Mouse (Mus musculus): Measurements from ENCODE around the gene Bckdha. TPM values are rescaled to one million over a fixed set of nuclear protein-coding genes. Genes with fewer than 3 reads are reported as not detected.

The Bckdha gene
- total and polyA plus RNA-seq, 2 experiments from 2014 or later, result 55.9 to 57.1 TPM

- peak; percentile 91 for TF ChIP-seq CTCF (IDR thresholded peaks at IDR 0.05; ENCODE audit: low read depth)
- H3K4me3 ChIP-seq (ENCODE audit: low read depth, low read length), result no peak overlapping the region
- H3K27me3 ChIP-seq (ENCODE audit: insufficient read depth, low read length), result no peaks in the 10 kb centered on the region
- H3K4me1 ChIP-seq (ENCODE audit: insufficient read depth), result no peaks in the 10 kb centered on the region
- ATAC-seq (peak; percentile 43), DNase-seq (peak; percentile 86)
- H3K4me2 ChIP-seq (ENCODE audit: low read depth), result no peak overlapping the region
- H3K27ac ChIP-seq (ENCODE audit: low read depth, low read length), result no peak overlapping the region
- no peak overlapping the region for H3K9ac ChIP-seq
- no peaks in the 10 kb centered on the region for H3K36me3 ChIP-seq (ENCODE audit: insufficient read depth)
- H3K9me3 ChIP-seq (ENCODE audit: low read length), result no peaks in the 10 kb centered on the region
- 17% methylated on average over 10 of the region's 10 CpGs for WGBS
Observed at GRCm38 (mm10) chr7:25599663-25600062, 59.1 kb downstream of the Bckdha start.

- Histone ChIP-seq H3K9me3 (ENCODE audit: low read length) (no peaks in the 10 kb centered on the region), H3K4me2 (ENCODE audit: low read depth) (no peak overlapping the region), H3K9ac (no peak overlapping the region), H3K27ac (ENCODE audit: low read depth, low read length) (no peak overlapping the region), H3K36me3 (ENCODE audit: insufficient read depth) (no peaks in the 10 kb centered on the region), H3K27me3 (ENCODE audit: insufficient read depth, low read length) (no peaks in the 10 kb centered on the region), H3K4me1 (ENCODE audit: insufficient read depth) (no peaks in the 10 kb centered on the region), H3K4me3 (ENCODE audit: low read depth, low read length) (no peak overlapping the region)
- 77% methylated on average over 3 of the region's 3 CpGs for WGBS
- DNase-seq (no peak), ATAC-seq (no peak)
- TF ChIP-seq CTCF (IDR thresholded peaks at IDR 0.05; ENCODE audit: low read depth), result no peak
Observed at GRCm38 (mm10) chr7:25593859-25594258, 64.9 kb downstream of the Bckdha start.

GRCm38 (mm10) chr7:25591226-25591625 lies 67.6 kb downstream of the Bckdha start:
- H3K4me1 ChIP-seq (ENCODE audit: insufficient read depth), result no peaks in the 10 kb centered on the region
- no peak for TF ChIP-seq CTCF (IDR thresholded peaks at IDR 0.05; ENCODE audit: low read depth)
- no peak overlapping the region for H3K9ac ChIP-seq
- no peak overlapping the region for H3K4me2 ChIP-seq (ENCODE audit: low read depth)
- WGBS, result 97% methylated on average over 2 of the region's 2 CpGs
- H3K27me3 ChIP-seq (ENCODE audit: insufficient read depth, low read length), result no peaks in the 10 kb centered on the region
- DNase-seq, result no peak
- H3K9me3 ChIP-seq (ENCODE audit: low read length), result no peaks in the 10 kb centered on the region
- H3K36me3 ChIP-seq (ENCODE audit: insufficient read depth), result no peaks in the 10 kb centered on the region
- no peak overlapping the region for H3K27ac ChIP-seq (ENCODE audit: low read depth, low read length)
- no peak for ATAC-seq
- H3K4me3 ChIP-seq (ENCODE audit: low read depth, low read length), result no peak overlapping the region

GRCm38 (mm10) chr7:25585351-25586204 lies 73.2 kb downstream of the Bckdha start:
- WGBS, result 82% methylated on average over 9 of the region's 9 CpGs

GRCm38 (mm10) chr7:25584651-25585050 lies 74.1 kb downstream of the Bckdha start:
- 93% methylated on average over 5 of the region's 5 CpGs for WGBS
- ATAC-seq, result no peak
- H3K4me3 ChIP-seq (ENCODE audit: low read depth, low read length), result no peak overlapping the region
- no peak for DNase-seq
- H3K27ac ChIP-seq (ENCODE audit: low read depth, low read length), result no peak overlapping the region
- no peaks in the 10 kb centered on the region for H3K4me1 ChIP-seq (ENCODE audit: insufficient read depth)
- no peak for TF ChIP-seq CTCF (IDR thresholded peaks at IDR 0.05; ENCODE audit: low read depth)
- no peak overlapping the region for H3K4me2 ChIP-seq (ENCODE audit: low read depth)
- H3K9me3 ChIP-seq (ENCODE audit: low read length), result no peaks in the 10 kb centered on the region
- H3K27me3 ChIP-seq (ENCODE audit: insufficient read depth, low read length), result no peaks in the 10 kb centered on the region
- H3K36me3 ChIP-seq (ENCODE audit: insufficient read depth), result no peaks in the 10 kb centered on the region
- no peak overlapping the region for H3K9ac ChIP-seq

More at GRCm38 (mm10) chr7:25585351-25586204, 73.2 kb downstream of the Bckdha start:
- no peak for ATAC-seq
- no peak for TF ChIP-seq CTCF (IDR thresholded peaks at IDR 0.05; ENCODE audit: low read depth)
- Histone ChIP-seq H3K27me3 (ENCODE audit: insufficient read depth, low read length) (no peaks in the 10 kb centered on the region), H3K36me3 (ENCODE audit: insufficient read depth) (no peaks in the 10 kb centered on the region), H3K9ac (no peak overlapping the region), H3K4me3 (ENCODE audit: low read depth, low read length) (no peak overlapping the region), H3K9me3 (ENCODE audit: low read length) (no peaks in the 10 kb centered on the region), H3K4me2 (ENCODE audit: low read depth) (no peak overlapping the region), H3K4me1 (ENCODE audit: insufficient read depth) (no peaks in the 10 kb centered on the region), H3K27ac (ENCODE audit: low read depth, low read length) (no peak overlapping the region)
- no peak for DNase-seq

- no peak overlapping the region for H3K27ac ChIP-seq (ENCODE audit: low read depth, low read length)
- H3K27me3 ChIP-seq (ENCODE audit: insufficient read depth, low read length), result no peaks in the 10 kb centered on the region
- H3K9me3 ChIP-seq (ENCODE audit: low read length), result no peaks in the 10 kb centered on the region
- no peak overlapping the region for H3K9ac ChIP-seq
- DNase-seq (no peak), ATAC-seq (no peak)
- H3K36me3 ChIP-seq (ENCODE audit: insufficient read depth), result no peaks in the 10 kb centered on the region
- no peak overlapping the region for H3K4me2 ChIP-seq (ENCODE audit: low read depth)
- WGBS, result 91% methylated on average over 15 of the region's 15 CpGs
- no peak overlapping the region for H3K4me3 ChIP-seq (ENCODE audit: low read depth, low read length)
- TF ChIP-seq CTCF (IDR thresholded peaks at IDR 0.05; ENCODE audit: low read depth), result no peak
- H3K4me1 ChIP-seq (ENCODE audit: insufficient read depth), result no peaks in the 10 kb centered on the region
Observed at GRCm38 (mm10) chr7:25582301-25582810, 76.4 kb downstream of the Bckdha start.

Other genes starting within 250 kb of the Bckdha start
- not detected in 2 replicates for gene Cxcl17, start 246.1 kb downstream of the Bckdha start, total RNA-seq (2014; rRNA removed)
- gene Cxcl17, start 246.1 kb downstream of the Bckdha start, polyA plus RNA-seq (2015; fragmentation: Nextera tagmentation; extraction: Ambion mirVana), result 0.35 TPM in 1 of 2 replicates, not detected in the other
- 0.24 and 0.31 TPM in 2 replicates for gene Ceacam1, start 181.4 kb downstream of the Bckdha start, total RNA-seq (2014; rRNA removed)
- 0.75 and 1.4 TPM in 2 replicates for gene Ceacam1, start 181.4 kb downstream of the Bckdha start, polyA plus RNA-seq (2015; fragmentation: Nextera tagmentation; extraction: Ambion mirVana)
- not detected in 2 replicates for gene Ceacam2, start 119.1 kb downstream of the Bckdha start, total RNA-seq (2014; rRNA removed)
- not detected in 2 replicates for gene Ceacam2, start 119.1 kb downstream of the Bckdha start, polyA plus RNA-seq (2015; fragmentation: Nextera tagmentation; extraction: Ambion mirVana)
- gene Erich4, start 43.1 kb downstream of the Bckdha start, total RNA-seq (2014; rRNA removed), result not detected in 2 replicates
- gene Erich4, start 43.1 kb downstream of the Bckdha start, polyA plus RNA-seq (2015; fragmentation: Nextera tagmentation; extraction: Ambion mirVana), result not detected in 2 replicates
- 35.8 and 45.8 TPM in 2 replicates for gene Dmac2, start 39.6 kb downstream of the Bckdha start, total RNA-seq (2014; rRNA removed)
- 35.0 and 40.6 TPM in 2 replicates for gene Dmac2, start 39.6 kb downstream of the Bckdha start, polyA plus RNA-seq (2015; fragmentation: Nextera tagmentation; extraction: Ambion mirVana)
- 0.31 and 0.95 TPM in 2 replicates for gene B3gnt8, start 32.3 kb downstream of the Bckdha start, total RNA-seq (2014; rRNA removed)
- gene B3gnt8, start 32.3 kb downstream of the Bckdha start, polyA plus RNA-seq (2015; fragmentation: Nextera tagmentation; extraction: Ambion mirVana), result 1.0 and 1.3 TPM in 2 replicates
- 22.9 and 24.9 TPM in 2 replicates for gene Exosc5, start 183 bp upstream of the Bckdha start, total RNA-seq (2014; rRNA removed)
- 33.9 and 35.2 TPM in 2 replicates for gene Exosc5, start 183 bp upstream of the Bckdha start, polyA plus RNA-seq (2015; fragmentation: Nextera tagmentation; extraction: Ambion mirVana)
- 32.8 and 40.3 TPM in 2 replicates for gene Tmem91, start 16.2 kb upstream of the Bckdha start, total RNA-seq (2014; rRNA removed)
- 40.9 and 61.4 TPM in 2 replicates for gene Tmem91, start 16.2 kb upstream of the Bckdha start, polyA plus RNA-seq (2015; fragmentation: Nextera tagmentation; extraction: Ambion mirVana)
- 15.7 and 15.8 TPM in 2 replicates for gene B9d2, start 21.8 kb upstream of the Bckdha start, total RNA-seq (2014; rRNA removed)
- 58.2 and 60.1 TPM in 2 replicates for gene B9d2, start 21.8 kb upstream of the Bckdha start, polyA plus RNA-seq (2015; fragmentation: Nextera tagmentation; extraction: Ambion mirVana)
- 1.6 and 3.1 TPM in 2 replicates for gene Tgfb1, start 28.0 kb upstream of the Bckdha start, total RNA-seq (2014; rRNA removed)
- gene Tgfb1, start 28.0 kb upstream of the Bckdha start, polyA plus RNA-seq (2015; fragmentation: Nextera tagmentation; extraction: Ambion mirVana), result 0.39 and 0.56 TPM in 2 replicates
- 21.1 and 37.6 TPM in 2 replicates for gene Ccdc97, start 60.1 kb upstream of the Bckdha start, total RNA-seq (2014; rRNA removed)
- 31.7 and 32.0 TPM in 2 replicates for gene Ccdc97, start 60.1 kb upstream of the Bckdha start, polyA plus RNA-seq (2015; fragmentation: Nextera tagmentation; extraction: Ambion mirVana)
- gene Hnrnpul1, start 95.8 kb upstream of the Bckdha start, total RNA-seq (2014; rRNA removed), result 110 and 144 TPM in 2 replicates
- gene Hnrnpul1, start 95.8 kb upstream of the Bckdha start, polyA plus RNA-seq (2015; fragmentation: Nextera tagmentation; extraction: Ambion mirVana), result 47.3 and 47.9 TPM in 2 replicates
- 15.8 and 17.7 TPM in 2 replicates for gene Axl, start 129.7 kb upstream of the Bckdha start, total RNA-seq (2014; rRNA removed)
- gene Axl, start 129.7 kb upstream of the Bckdha start, polyA plus RNA-seq (2015; fragmentation: Nextera tagmentation; extraction: Ambion mirVana), result 14.6 and 16.1 TPM in 2 replicates
- 1.2 and 2.0 TPM in 2 replicates for gene Cyp2s1, start 157.9 kb upstream of the Bckdha start, total RNA-seq (2014; rRNA removed)
- gene Cyp2s1, start 157.9 kb upstream of the Bckdha start, polyA plus RNA-seq (2015; fragmentation: Nextera tagmentation; extraction: Ambion mirVana), result 1.4 and 1.9 TPM in 2 replicates
- gene Cyp2b10, start 238.6 kb upstream of the Bckdha start, total RNA-seq (2014; rRNA removed), result not detected in 2 replicates
- not detected in 2 replicates for gene Cyp2b10, start 238.6 kb upstream of the Bckdha start, polyA plus RNA-seq (2015; fragmentation: Nextera tagmentation; extraction: Ambion mirVana)